Mouse (Mus musculus) bone marrow macrophage, adult 2 months (primary cell): ENCODE measurements around the gene Ewsr1.

Source experiments
- CTCF ChIP-seq: IDR thresholded peaks from 2 replicates; pipeline ENCODE4 v1.5.1; 2012; ENCODE audit warnings: low read depth, mild to moderate bottlenecking, low read length, moderate library complexity
- POLR2A ChIP-seq: IDR thresholded peaks from 2 replicates; pipeline ENCODE4 v1.6.1; 2012; ENCODE audit warnings: mild to moderate bottlenecking, low read depth, low read length, borderline replicate concordance

DNA sequence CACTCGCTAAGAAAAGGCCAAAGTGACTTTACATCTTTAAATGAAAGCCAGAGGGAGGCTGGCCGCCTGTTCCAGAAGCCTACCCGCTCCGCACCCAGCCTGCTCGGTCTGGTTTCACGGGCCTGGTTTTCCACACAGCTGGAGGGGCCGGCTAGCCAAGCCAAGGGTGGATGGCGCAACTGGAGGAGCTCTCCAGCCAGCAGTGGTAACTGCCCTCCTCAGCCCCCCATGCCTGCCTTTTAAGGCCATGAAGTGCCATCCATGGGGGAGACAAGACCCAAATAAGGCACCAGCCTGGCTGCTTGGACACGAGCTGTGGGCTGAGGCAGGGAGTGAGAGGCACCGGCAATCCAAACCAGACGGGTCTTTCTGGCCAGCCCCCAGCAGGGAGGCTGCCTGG, 36.8 kb upstream of the Ewsr1 start:
- TF ChIP-seq POLR2A (no peak), CTCF (no peak)
